Comparison of ENCODE assay signal across 14 mouse cellular contexts in genomic region chr14:118069439-118070079, GRCm38 (mm10). TPM values are rescaled to one million over a fixed set of nuclear protein-coding genes. Genes with fewer than 3 reads are reported as not detected.
DNase-seq lines count a peak whose midpoint lies in the region; ATAC-seq and TF ChIP-seq lines count a peak whose summit lies in the region.
"Had no signal": no experiment of that assay in that cellular context is flagged by ENCODE, and none has a peak within 500 bp of the region (broad histone marks: within the 10 kb centered on the region; RNA-seq: fewer than 3 reads in every experiment).

No protein-coding gene starts in this region.

- H3K9me3 ChIP-seq in heart, embryonic 12.5 days (replicated peaks): no peaks in the 10 kb centered on the region
- no peaks in the 10 kb centered on the region for H3K9me3 ChIP-seq in lung, embryonic 14.5 days (ENCODE audit: low read depth, low read length)
- no peaks in the 10 kb centered on the region for H3K9me3 ChIP-seq in heart, embryonic 14.5 days (ENCODE audit: control insufficient read depth, low read length)
- no peaks in the 10 kb centered on the region for H3K9me3 ChIP-seq in intestine, postnatal 0 days (ENCODE audit: control insufficient read depth)
- H3K9me3 ChIP-seq: embryonic facial prominence, embryonic 12.5 days; forebrain, embryonic 13.5 days; hindbrain, embryonic 15.5 days; megakaryocyte, embryonic 14.5 days had no signal

- 84% methylated on average over 12 of the region's 12 CpGs for WGBS in heart, embryonic 12.5 days
- WGBS in lung, embryonic 14.5 days: 73% methylated on average over 12 of the region's 12 CpGs
- WGBS in lung, adult 2 months: 59% methylated on average over 12 of the region's 12 CpGs
- WGBS in heart, embryonic 14.5 days: 80% methylated on average over 12 of the region's 12 CpGs
- WGBS in intestine, postnatal 0 days: 67% methylated on average over 12 of the region's 12 CpGs

- H3K4me2 ChIP-seq in heart, embryonic 12.5 days: no peak overlapping the region
- H3K4me2 ChIP-seq in lung, embryonic 14.5 days: no peak overlapping the region
- no peak overlapping the region for H3K4me2 ChIP-seq in heart, embryonic 14.5 days (ENCODE audit: low read length)
- no peak overlapping the region for H3K4me2 ChIP-seq in intestine, postnatal 0 days (replicated peaks; ENCODE audit: low read depth)
- H3K4me2 ChIP-seq: embryonic facial prominence, embryonic 12.5 days; forebrain, embryonic 13.5 days; hindbrain, embryonic 15.5 days had no signal

- DNase-seq in heart, adult 11 months: peak; percentile 91
- DNase-seq in lung, embryonic 14.5 days: peak; percentile 27
- no peak for DNase-seq in lung, adult 2 months
- no peak for DNase-seq in adrenal gland, adult (ENCODE audit: inconsistent age in 2 of 2, low spot score in 1 of 2)
- DNase-seq: cerebellum, adult 8-10 months; right cerebral cortex, postnatal 14 days; thymus, postnatal 25 days had no signal

- ATAC-seq in heart, embryonic 12.5 days (ENCODE audit: insufficient number of reproducible peaks, low FRiP score): no peak
- no peak for ATAC-seq in lung, embryonic 14.5 days (ENCODE audit: insufficient read depth)
- ATAC-seq in heart, embryonic 14.5 days (ENCODE audit: insufficient number of reproducible peaks, insufficient read depth, low FRiP score, low read depth): no peak
- ATAC-seq in intestine, postnatal 0 days: no peak

- H3K4me3 ChIP-seq in heart, embryonic 12.5 days: no peak overlapping the region
- H3K4me3 ChIP-seq in lung, embryonic 14.5 days (ENCODE audit: low read depth, low read length): no peak overlapping the region
- H3K4me3 ChIP-seq in lung, adult 2 months (replicated peaks; ENCODE audit: extremely low read depth, low read depth, low read length): no peak overlapping the region
- no peak overlapping the region for H3K4me3 ChIP-seq in heart, embryonic 14.5 days (ENCODE audit: control insufficient read depth in 1 of 2, insufficient read depth in 1 of 2, low read depth in 1 of 2, low read length in 2 of 2)
- no peak overlapping the region for H3K4me3 ChIP-seq in intestine, postnatal 0 days (ENCODE audit: low read depth, low read length)
- H3K4me3 ChIP-seq: embryonic facial prominence, embryonic 12.5 days; forebrain, embryonic 13.5 days; hindbrain, embryonic 15.5 days had no signal

- H3K27ac ChIP-seq in heart, embryonic 12.5 days (ENCODE audit: poor library complexity, severe bottlenecking): no peak overlapping the region
- peak overlapping the region; percentile 36; the same call in 1 of the 2 replicates for H3K27ac ChIP-seq in lung, embryonic 14.5 days (ENCODE audit: low read depth)
- H3K27ac ChIP-seq in heart, embryonic 14.5 days (replicated peaks in 1 of 2; ENCODE audit: control insufficient read depth in 1 of 2, insufficient read depth in 1 of 2, low read depth in 2 of 2, low read length in 2 of 2): 0 out of 4 replicates have a peak overlapping the region, but pooled peaks have one; percentile 8 to 25
- peak overlapping the region; percentile 21; the same call in 1 of the 2 replicates for H3K27ac ChIP-seq in intestine, postnatal 0 days (ENCODE audit: low read depth, low read length)
- H3K27ac ChIP-seq: embryonic facial prominence, embryonic 12.5 days; forebrain, embryonic 13.5 days; hindbrain, embryonic 15.5 days had no signal

- no peak for TF ChIP-seq CTCF in lung, embryonic 14.5 days (IDR thresholded peaks at IDR 0.05; ENCODE audit: low read depth)
- no peak for TF ChIP-seq CTCF in lung, adult 2 months (IDR thresholded peaks at IDR 0.05; ENCODE audit: insufficient read depth, low read length)
- TF ChIP-seq CTCF in intestine, postnatal 0 days (IDR thresholded peaks at IDR 0.05; ENCODE audit: low read depth): no peak

- H3K36me3 ChIP-seq in heart, embryonic 12.5 days: no peaks in the 10 kb centered on the region
- H3K36me3 ChIP-seq in lung, embryonic 14.5 days (ENCODE audit: insufficient read depth): no peaks in the 10 kb centered on the region
- no peaks in the 10 kb centered on the region for H3K36me3 ChIP-seq in heart, embryonic 14.5 days (ENCODE audit: control insufficient read depth, insufficient read depth, low read length)
- no peaks in the 10 kb centered on the region for H3K36me3 ChIP-seq in intestine, postnatal 0 days (ENCODE audit: control insufficient read depth, insufficient read depth)
- H3K36me3 ChIP-seq: embryonic facial prominence, embryonic 12.5 days; hindbrain, embryonic 15.5 days had no signal

- no peaks in the 10 kb centered on the region for H3K4me1 ChIP-seq in heart, embryonic 12.5 days (replicated peaks)
- H3K4me1 ChIP-seq in lung, embryonic 14.5 days (ENCODE audit: insufficient read depth): no peaks in the 10 kb centered on the region
- H3K4me1 ChIP-seq in lung, adult 2 months (ENCODE audit: control insufficient read depth, insufficient read depth, low read length): peaks cover 2% of the 10 kb centered on the region; the same call in 1 of the 2 replicates
- H3K4me1 ChIP-seq in heart, embryonic 14.5 days (ENCODE audit: control insufficient read depth in 2 of 2, insufficient read depth in 2 of 2, low read length in 2 of 2): no peaks in the 10 kb centered on the region; a peak in 1 of 4 replicates
- no peaks in the 10 kb centered on the region for H3K4me1 ChIP-seq in intestine, postnatal 0 days (replicated peaks; ENCODE audit: control insufficient read depth, insufficient read depth, low read length)
- H3K4me1 ChIP-seq: embryonic facial prominence, embryonic 12.5 days; hindbrain, embryonic 15.5 days; megakaryocyte, embryonic 14.5 days had no signal

- no peak overlapping the region for H3K9ac ChIP-seq in heart, embryonic 12.5 days
- H3K9ac ChIP-seq in lung, embryonic 14.5 days: no peak overlapping the region
- H3K9ac ChIP-seq in heart, embryonic 14.5 days (ENCODE audit: low read length): no peak overlapping the region
- H3K9ac ChIP-seq in intestine, postnatal 0 days (ENCODE audit: low read depth, low read length): no peak overlapping the region
- H3K9ac ChIP-seq: embryonic facial prominence, embryonic 12.5 days; forebrain, embryonic 13.5 days; hindbrain, embryonic 15.5 days had no signal

- H3K27me3 ChIP-seq in heart, embryonic 12.5 days (replicated peaks): no peaks in the 10 kb centered on the region; the same call in 1 of the 2 replicates
- no peaks in the 10 kb centered on the region for H3K27me3 ChIP-seq in lung, embryonic 14.5 days (ENCODE audit: insufficient read depth, low read length)
- no peaks in the 10 kb centered on the region for H3K27me3 ChIP-seq in heart, embryonic 14.5 days (ENCODE audit: control insufficient read depth, insufficient read depth, low read length)
- no peaks in the 10 kb centered on the region for H3K27me3 ChIP-seq in intestine, postnatal 0 days (replicated peaks; ENCODE audit: control insufficient read depth, insufficient read depth, low read length)
- H3K27me3 ChIP-seq: embryonic facial prominence, embryonic 12.5 days; forebrain, embryonic 13.5 days; hindbrain, embryonic 15.5 days; megakaryocyte, embryonic 14.5 days had no signal

- no peak for TF ChIP-seq POLR2A in lung, adult 2 months (IDR thresholded peaks at IDR 0.05; ENCODE audit: borderline replicate concordance, extremely low read depth, low read depth, low read length)

RNA-seq across cellular contexts. Expression of gene Dct, which starts 17.5 kb away (rescaled TPM):
- 0.79 and 0.82 TPM in 2 replicates for polyA plus RNA-seq in heart, embryonic 12.5 days (2016; fragmentation: Nextera tagmentation; extraction: Ambion mirVana)
- polyA plus RNA-seq in lung, embryonic 14.5 days (2014; fragmentation: Nextera tagmentation; extraction: Ambion mirVana): 1.1 and 1.2 TPM in 2 replicates
- polyA plus RNA-seq in lung, adult 2 months (2012; rRNA removed): 0.08 and 0.30 TPM in 2 replicates
- 3.5 and 5.4 TPM in 2 replicates for polyA plus RNA-seq in heart, embryonic 14.5 days (2014; fragmentation: Nextera tagmentation; extraction: Ambion mirVana)
- 6.1 and 6.7 TPM in 2 replicates for polyA plus RNA-seq in intestine, postnatal 0 days (2015; fragmentation: Nextera tagmentation; extraction: Ambion mirVana)

Comparison
In these comparisons a context has a peak if more than half of its experiments do, and no peak if none do; other contexts are left out.
1. DNase-seq: peak in heart, adult 11 months (single experiment) and lung, embryonic 14.5 days (single experiment); none in lung, adult 2 months (single experiment) and adrenal gland, adult (0 of 2).